8 mouse cellular contexts compared by ENCODE assay signal in genomic region chr14:50930377-50930753, GRCm38 (mm10). TPM values are rescaled to one million over a fixed set of nuclear protein-coding genes. Genes with fewer than 3 reads are reported as not detected.
DNase-seq lines count a peak whose midpoint lies in the region; ATAC-seq lines count a peak whose summit lies in the region.

No protein-coding gene starts in this region.

- H3K27me3 ChIP-seq in forebrain, embryonic 11.5 days (ENCODE audit: control insufficient read depth, insufficient read depth, low read length) = no peaks in the 10 kb centered on the region

- peak overlapping the region; percentile 57; the same call in 1 of the 2 replicates for H3K27ac ChIP-seq in forebrain, embryonic 11.5 days (ENCODE audit: low read depth, low read length)
- peak overlapping the region; percentile 90 for H3K27ac ChIP-seq in macrophage

- no peaks in the 10 kb centered on the region for H3K9me3 ChIP-seq in forebrain, embryonic 11.5 days (ENCODE audit: control insufficient read depth, low read length)

- peak overlapping the region; percentile 83 for H3K4me2 ChIP-seq in forebrain, embryonic 11.5 days (ENCODE audit: low read depth, low read length, severe bottlenecking)

- WGBS in forebrain, embryonic 11.5 days = under 1% methylated on average over 38 of the region's 38 CpGs
- WGBS in macrophage (ENCODE audit: missing documents) = under 1% methylated on average over 33 of the region's 38 CpGs

- H3K79me2 ChIP-seq in macrophage (ENCODE audit: inconsistent target) = peaks cover 58% of the 10 kb centered on the region

- H3K4me1 ChIP-seq in forebrain, embryonic 11.5 days (replicated peaks; ENCODE audit: control insufficient read depth, insufficient read depth, low read length) = peaks cover 9% of the 10 kb centered on the region; the same call in 1 of the 2 replicates

- peak overlapping the region; percentile 96 for H3K9ac ChIP-seq in forebrain, embryonic 11.5 days (ENCODE audit: low read length)

- peak; percentile 50 for DNase-seq in left cerebral cortex, postnatal 4 days
- DNase-seq in left cerebral cortex, postnatal 25 days (ENCODE audit: low spot score in 2 of 2) = no peak
- DNase-seq in T-cell, adult 2 months (ENCODE audit: low spot score) = peak; percentile 80
- DNase-seq in forebrain, embryonic 11.5 days (ENCODE audit: low spot score) = no peak
- DNase-seq in kidney, postnatal 10 days = peak; percentile 77
- peak; percentile 52 to 65 for DNase-seq in spleen, postnatal 14 days (ENCODE audit: low spot score in 2 of 2)
- DNase-seq in layer of hippocampus, adult 9-10 months (ENCODE audit: low spot score) = no peak

- intact Hi-C loops in left cerebral cortex, postnatal 4 days (cut with DNase I) = loop anchor here (5.0 kb wide), 1 partner anchor 132 kb away; no protein-coding TSS in a partner anchor
- intact Hi-C loops in left cerebral cortex, postnatal 25 days (cut with DNase I) = loop anchor here (5.0 to 10.0 kb wide), 2 partner anchors 123 to 964 kb away; partner anchors contain the start of genes Ccnb1ip1, Parp2 and Slc39a2

- H3K4me3 ChIP-seq in forebrain, embryonic 11.5 days (ENCODE audit: low read depth, low read length) = peak overlapping the region; percentile 97
- peak overlapping the region; percentile 88 for H3K4me3 ChIP-seq in macrophage (ENCODE audit: inconsistent target)

- ATAC-seq in forebrain, embryonic 11.5 days (replicated peaks; ENCODE audit: low FRiP score) = peak; percentile 54

- H3K36me3 ChIP-seq in forebrain, embryonic 11.5 days (ENCODE audit: control insufficient read depth, insufficient read depth, low read length) = peaks cover 4% of the 10 kb centered on the region; the same call in 1 of the 2 replicates
- H3K36me3 ChIP-seq in macrophage (ENCODE audit: inconsistent target) = peaks cover 33% of the 10 kb centered on the region

RNA-seq across cellular contexts. Expression of gene Pip4p1, which starts 0.3 kb away (rescaled TPM):
- total RNA-seq in left cerebral cortex, postnatal 4 days (2021) = 10 to 100 TPM; 72.8 to 76.0 TPM
- total RNA-seq in left cerebral cortex, postnatal 25 days (2021) = 100 to 1,000 TPM in 1 of 2 experiments, 10 to 100 TPM in 1; 97.5 to 102 TPM
- polyA plus RNA-seq in forebrain, embryonic 11.5 days (2014; fragmentation: Nextera tagmentation; extraction: Ambion mirVana) = 54.4 and 67.3 TPM in 2 replicates
- total RNA-seq in macrophage (2018; cell fraction: chromatin; rRNA removed) = 100 to 1,000 TPM in 24 of 26 experiments, 10 to 100 TPM in 2; 81.0 to 269 (median 166) TPM
- total RNA-seq in macrophage (2018; cell fraction: cytosol; rRNA removed) = 100 to 1,000 TPM in 17 of 26 experiments, 10 to 100 TPM in 9; 54.4 to 124 (median 104) TPM
- total RNA-seq in macrophage (2018; cell fraction: nucleus; rRNA removed) = 100 to 1,000 TPM; 107 to 285 (median 147) TPM
- polyA plus RNA-seq in macrophage (2018) = 52.7 to 128 TPM (median 76.1 TPM) in 3 replicates

RNA-seq across cellular contexts. Expression of gene Pnp, which starts 0.5 kb away (rescaled TPM):
- total RNA-seq in left cerebral cortex, postnatal 4 days (2021) = 10 to 100 TPM in 1 of 2 experiments, 1 to 10 TPM in 1; 9.3 to 11.6 TPM
- total RNA-seq in left cerebral cortex, postnatal 25 days (2021) = 10 to 100 TPM; 12.0 to 13.6 TPM
- 64.9 and 69.6 TPM in 2 replicates for polyA plus RNA-seq in forebrain, embryonic 11.5 days (2014; fragmentation: Nextera tagmentation; extraction: Ambion mirVana)
- total RNA-seq in macrophage (2018; cell fraction: chromatin; rRNA removed) = 100 to 1,000 TPM in 20 of 26 experiments, 10 to 100 TPM in 6; 59.3 to 486 (median 206) TPM
- total RNA-seq in macrophage (2018; cell fraction: cytosol; rRNA removed) = 1,000 to 10,000 TPM in 1 of 26 experiments, 100 to 1,000 TPM in 25; 145 to 1,031 (median 495) TPM
- 100 to 1,000 TPM; 115 to 714 (median 460) TPM for total RNA-seq in macrophage (2018; cell fraction: nucleus; rRNA removed)
- polyA plus RNA-seq in macrophage (2018) = 39.2 to 329 TPM (median 249 TPM) in 3 replicates

RNA-seq across cellular contexts. Expression of gene Apex1, which starts 5.6 kb away (rescaled TPM):
- total RNA-seq in left cerebral cortex, postnatal 4 days (2021) = 10 to 100 TPM; 78.9 to 83.2 TPM
- total RNA-seq in left cerebral cortex, postnatal 25 days (2021) = 10 to 100 TPM; 51.7 to 55.9 TPM
- 399 and 410 TPM in 2 replicates for polyA plus RNA-seq in forebrain, embryonic 11.5 days (2014; fragmentation: Nextera tagmentation; extraction: Ambion mirVana)
- 10 to 100 TPM in 1 of 26 experiments, 1 to 10 TPM in 25; 1.3 to 13.7 (median 4.0) TPM for total RNA-seq in macrophage (2018; cell fraction: chromatin; rRNA removed)
- 10 to 100 TPM; 14.0 to 29.3 (median 21.1) TPM for total RNA-seq in macrophage (2018; cell fraction: cytosol; rRNA removed)
- total RNA-seq in macrophage (2018; cell fraction: nucleus; rRNA removed) = 10 to 100 TPM in 5 of 26 experiments, 1 to 10 TPM in 21; 3.2 to 20.0 (median 6.8) TPM
- 33.4 to 83.1 TPM (median 37.9 TPM) in 3 replicates for polyA plus RNA-seq in macrophage (2018)

RNA-seq across cellular contexts. Expression of gene Osgep, which starts 5.7 kb away (rescaled TPM):
- total RNA-seq in left cerebral cortex, postnatal 4 days (2021) = 10 to 100 TPM; 37.8 to 40.1 TPM
- 10 to 100 TPM; 30.7 to 34.6 TPM for total RNA-seq in left cerebral cortex, postnatal 25 days (2021)
- 158 and 179 TPM in 2 replicates for polyA plus RNA-seq in forebrain, embryonic 11.5 days (2014; fragmentation: Nextera tagmentation; extraction: Ambion mirVana)
- total RNA-seq in macrophage (2018; cell fraction: chromatin; rRNA removed) = 10 to 100 TPM in 24 of 26 experiments, 1 to 10 TPM in 2; 7.4 to 46.8 (median 26.2) TPM
- 10 to 100 TPM; 30.9 to 54.7 (median 37.9) TPM for total RNA-seq in macrophage (2018; cell fraction: cytosol; rRNA removed)
- 10 to 100 TPM in 24 of 26 experiments, 1 to 10 TPM in 2; 9.4 to 31.7 (median 18.9) TPM for total RNA-seq in macrophage (2018; cell fraction: nucleus; rRNA removed)
- 56.9 to 68.6 TPM (median 67.4 TPM) in 3 replicates for polyA plus RNA-seq in macrophage (2018)

RNA-seq across cellular contexts. Expression of gene Gm49342, which starts 14.0 kb away (rescaled TPM):
- total RNA-seq in left cerebral cortex, postnatal 4 days (2021) = 10 to 100 TPM in 1 of 2 experiments, 1 to 10 TPM in 1; 8.0 to 10.6 TPM
- total RNA-seq in left cerebral cortex, postnatal 25 days (2021) = 10 to 100 TPM; 11.4 to 18.0 TPM
- polyA plus RNA-seq in forebrain, embryonic 11.5 days (2014; fragmentation: Nextera tagmentation; extraction: Ambion mirVana) = not detected in 2 replicates
- total RNA-seq in macrophage (2018; cell fraction: chromatin; rRNA removed) = 100 to 1,000 TPM in 4 of 26 experiments, 10 to 100 TPM in 21, 1 to 10 TPM in 1; 9.3 to 149 (median 66.7) TPM
- 100 to 1,000 TPM; 115 to 754 (median 414) TPM for total RNA-seq in macrophage (2018; cell fraction: cytosol; rRNA removed)
- total RNA-seq in macrophage (2018; cell fraction: nucleus; rRNA removed) = 100 to 1,000 TPM in 8 of 26 experiments, 10 to 100 TPM in 13, 1 to 10 TPM in 1, not detected in 4; 5.0 to 237 (median 44.2) TPM
- 224 to 377 TPM (median 317 TPM) in 3 replicates for polyA plus RNA-seq in macrophage (2018)

Comparison
In these comparisons a context has a peak if more than half of its experiments do, and no peak if none do; other contexts are left out.
1. DNase-seq: peak in left cerebral cortex, postnatal 4 days (single experiment), T-cell, adult 2 months (single experiment), kidney, postnatal 10 days (single experiment) and spleen, postnatal 14 days (2 of 2); none in left cerebral cortex, postnatal 25 days (0 of 2), forebrain, embryonic 11.5 days (single experiment) and layer of hippocampus, adult 9-10 months (single experiment).